Mouse (Mus musculus) hematopoietic stem cell, adult 5-6 weeks (primary cell): ENCODE results near the gene Nceh1. TPM values are rescaled to one million over a fixed set of nuclear protein-coding genes. Genes with fewer than 3 reads are reported as not detected.

Experiments used
- ATAC-seq, 2 experiments: fragments of 125-278 bp in 1 of 2; replicated peaks in 1 of 2; 2 replicates each; pipeline ENCODE4 v1.8.0; 2016 to 2017; ENCODE audit warnings: inconsistent platforms in 2 of 2, mild to moderate bottlenecking in 2 of 2, moderate number of reproducible peaks in 2 of 2, low read depth in 1 of 2, moderate TSS enrichment in 1 of 2; ENCODE audit not compliant: low FRiP score in 2 of 2, poor library complexity in 2 of 2, severe bottlenecking in 2 of 2, insufficient read depth in 1 of 2, low TSS enrichment in 1 of 2
- total RNA-seq: library from RNA; stranded (forward); fragments of 172-1452, 232-1000 nt; gene quantifications from 2 replicates; pipeline ENCODE4 v1.2.3, GENCODE M21; 2017

Gene Nceh1
- total RNA-seq, 1 experiment from 2014 or later: 55.5 TPM

- 0 out of 4 replicates have a peak, but pooled peaks of 1 of the 2 experiments have one; percentile 6 for ATAC-seq
These were observed 923 bp downstream of the Nceh1 start for GRCm38 (mm10) chr3:27183601-27184175.

GRCm38 (mm10) chr3:27188386-27188785, 5.6 kb downstream of the Nceh1 start:
- ATAC-seq: no peak

- 0 out of 4 replicates have a peak, but pooled peaks of 1 of the 2 experiments have one; percentile 19 for ATAC-seq
These were observed 6.8 kb downstream of the Nceh1 start for GRCm38 (mm10) chr3:27189320-27190261.

GRCm38 (mm10) chr3:27190865-27191264, 8.1 kb downstream of the Nceh1 start:
- ATAC-seq: no peak

GRCm38 (mm10) chr3:27191856-27192255, 9.1 kb downstream of the Nceh1 start:
- ATAC-seq: no peak

GRCm38 (mm10) chr3:27193844-27194317, 11.1 kb downstream of the Nceh1 start:
- ATAC-seq: peak; percentile 83 to 88

GRCm38 (mm10) chr3:27195153-27195552, 12.4 kb downstream of the Nceh1 start:
- no peak for ATAC-seq

- no peak for ATAC-seq
These were observed 12.9 kb downstream of the Nceh1 start for GRCm38 (mm10) chr3:27195573-27196227.

- no peak for ATAC-seq
These were observed 13.8 kb downstream of the Nceh1 start for GRCm38 (mm10) chr3:27196529-27196928.

GRCm38 (mm10) chr3:27197816-27198215, 15.1 kb downstream of the Nceh1 start:
- ATAC-seq: no peak

- ATAC-seq: no peak
These were observed 16.4 kb downstream of the Nceh1 start for GRCm38 (mm10) chr3:27199120-27199519.

- ATAC-seq: no peak
These were observed 19.1 kb downstream of the Nceh1 start for GRCm38 (mm10) chr3:27201728-27202411.

- no peak for ATAC-seq
These were observed 22.3 kb downstream of the Nceh1 start for GRCm38 (mm10) chr3:27205068-27205467.

- ATAC-seq: no peak
These were observed 22.9 kb downstream of the Nceh1 start for GRCm38 (mm10) chr3:27205514-27206220.

GRCm38 (mm10) chr3:27206221-27206560, 23.4 kb downstream of the Nceh1 start:
- ATAC-seq: no peak

GRCm38 (mm10) chr3:27206577-27206976, 23.8 kb downstream of the Nceh1 start:
- ATAC-seq: no peak

- ATAC-seq: peak in 1 of 2 experiments; percentile 14; a peak in 2 of 4 replicates
These were observed 26.9 kb downstream of the Nceh1 start for GRCm38 (mm10) chr3:27209707-27210106.
